Mouse (Mus musculus): Measurements from ENCODE around the gene Fam20c.

Fam20c gene

GRCm38 (mm10) chr5:138754303-138755120 is at the start of gene Fam20c:
Fam20c (plus strand) TSS chr5:138754514.
- peak; percentile 84 for DNase-seq (ENCODE audit: low spot score)

GRCm38 (mm10) chr5:138707367-138707766 is 46.9 kb upstream of the Fam20c start:
- DNase-seq (ENCODE audit: low spot score): no peak

- no peak for DNase-seq (ENCODE audit: low spot score)
Measured at GRCm38 (mm10) chr5:138708591-138708990, 45.7 kb upstream of the Fam20c start.

GRCm38 (mm10) chr5:138715561-138716095 is 38.7 kb upstream of the Fam20c start:
- DNase-seq (ENCODE audit: low spot score): no peak

- DNase-seq (ENCODE audit: low spot score): no peak
Measured at GRCm38 (mm10) chr5:138720329-138721190, 33.8 kb upstream of the Fam20c start.

- DNase-seq (ENCODE audit: low spot score): no peak
Measured at GRCm38 (mm10) chr5:138724417-138724816, 29.9 kb upstream of the Fam20c start.

GRCm38 (mm10) chr5:138725151-138725550 is 29.2 kb upstream of the Fam20c start:
- DNase-seq (ENCODE audit: low spot score): peak; percentile 8

- no peak for DNase-seq (ENCODE audit: low spot score)
Measured at GRCm38 (mm10) chr5:138730863-138731262, 23.5 kb upstream of the Fam20c start.

GRCm38 (mm10) chr5:138733317-138733899 is 20.9 kb upstream of the Fam20c start:
- DNase-seq (ENCODE audit: low spot score): no peak

GRCm38 (mm10) chr5:138734018-138734417 is 20.3 kb upstream of the Fam20c start:
- DNase-seq (ENCODE audit: low spot score): no peak

GRCm38 (mm10) chr5:138735201-138735757 is 19.0 kb upstream of the Fam20c start:
- DNase-seq (ENCODE audit: low spot score): no peak

GRCm38 (mm10) chr5:138740150-138740549 is 14.2 kb upstream of the Fam20c start:
- no peak for DNase-seq (ENCODE audit: low spot score)

GRCm38 (mm10) chr5:138741516-138741915 is 12.8 kb upstream of the Fam20c start:
- DNase-seq (ENCODE audit: low spot score): no peak

- DNase-seq (ENCODE audit: low spot score): no peak
Measured at GRCm38 (mm10) chr5:138742281-138742680, 12.0 kb upstream of the Fam20c start.

- no peak for DNase-seq (ENCODE audit: low spot score)
Measured at GRCm38 (mm10) chr5:138743631-138744030, 10.7 kb upstream of the Fam20c start.

- DNase-seq (ENCODE audit: low spot score): no peak
Measured at GRCm38 (mm10) chr5:138745378-138746099, 8.8 kb upstream of the Fam20c start.

- no peak for DNase-seq (ENCODE audit: low spot score)
Measured at GRCm38 (mm10) chr5:138753269-138753668, 1.0 kb upstream of the Fam20c start.

- no peak for DNase-seq (ENCODE audit: low spot score)
Measured at GRCm38 (mm10) chr5:138753946-138754302, 390 bp upstream of the Fam20c start.

GRCm38 (mm10) chr5:138755121-138755452 is 773 bp downstream of the Fam20c start:
- no peak for DNase-seq (ENCODE audit: low spot score)

- no peak for DNase-seq (ENCODE audit: low spot score)
Measured at GRCm38 (mm10) chr5:138755453-138756301, 1.4 kb downstream of the Fam20c start.
